Comparison of ENCODE assay signal across 9 mouse cellular contexts in genomic region chr7:64032921-64033354, GRCm38 (mm10).
DNase-seq lines count a peak whose midpoint lies in the region; ATAC-seq and TF ChIP-seq lines count a peak whose summit lies in the region.
"Had no signal": no experiment of that assay in that cellular context is flagged by ENCODE, and none has a peak within 500 bp of the region (broad histone marks: within the 10 kb centered on the region; RNA-seq: fewer than 3 reads in every experiment).

No protein-coding gene starts in this region.

- H3K27ac ChIP-seq in bone marrow, adult 2 months (ENCODE audit: control insufficient read depth, insufficient read depth, low read depth, low read length, poor library complexity) = peak overlapping the region; percentile 68
- peak overlapping the region; percentile 71 for H3K27ac ChIP-seq in heart, embryonic 13.5 days (replicated peaks)
- 0 out of 2 replicates have a peak overlapping the region, but pooled peaks have one; percentile 4 for H3K27ac ChIP-seq in liver, embryonic 16.5 days (ENCODE audit: low read length)
- H3K27ac ChIP-seq: hindbrain, embryonic 15.5 days had no signal

- no peak overlapping the region for H3K9ac ChIP-seq in heart, embryonic 13.5 days
- no peak overlapping the region for H3K9ac ChIP-seq in liver, embryonic 16.5 days (ENCODE audit: low read depth, low read length)
- H3K9ac ChIP-seq: hindbrain, embryonic 15.5 days had no signal

- TF ChIP-seq POLR2A in bone marrow, adult 2 months (IDR thresholded peaks at IDR 0.05; ENCODE audit: borderline replicate concordance, control insufficient read depth, low read depth, low read length) = no peak

- ATAC-seq in heart, embryonic 13.5 days (ENCODE audit: extremely low read depth, insufficient number of reproducible peaks, low FRiP score, low TSS enrichment) = no peak
- ATAC-seq in liver, embryonic 16.5 days (ENCODE audit: low read depth) = no peak

- H3K4me1 ChIP-seq in bone marrow, adult 2 months (ENCODE audit: control insufficient read depth, insufficient read depth, low read length) = peaks cover 8% of the 10 kb centered on the region
- peaks cover 38% of the 10 kb centered on the region for H3K4me1 ChIP-seq in heart, embryonic 13.5 days
- peaks cover 39% of the 10 kb centered on the region for H3K4me1 ChIP-seq in liver, embryonic 16.5 days (ENCODE audit: control insufficient read depth, low read depth, low read length)
- H3K4me1 ChIP-seq: hindbrain, embryonic 15.5 days had no signal

- WGBS in bone marrow, adult 2 months = 67% methylated on average over 9 of the region's 9 CpGs
- 11% methylated on average over 9 of the region's 9 CpGs for WGBS in heart, embryonic 13.5 days
- 59% methylated on average over 9 of the region's 9 CpGs for WGBS in liver, embryonic 16.5 days (ENCODE audit: insufficient replicate concordance)

- no peak for TF ChIP-seq CTCF in bone marrow, adult 2 months (IDR thresholded peaks at IDR 0.05; ENCODE audit: control insufficient read depth, insufficient read depth, low read length)

- H3K4me2 ChIP-seq in heart, embryonic 13.5 days = no peak overlapping the region; the same call in 1 of the 2 replicates
- H3K4me2 ChIP-seq in liver, embryonic 16.5 days (ENCODE audit: low read depth, low read length) = 0 out of 2 replicates have a peak overlapping the region, but pooled peaks have one; percentile 15
- H3K4me2 ChIP-seq: hindbrain, embryonic 15.5 days had no signal

- no peaks in the 10 kb centered on the region for H3K27me3 ChIP-seq in heart, embryonic 13.5 days (replicated peaks)
- H3K27me3 ChIP-seq in liver, embryonic 16.5 days (ENCODE audit: control insufficient read depth, insufficient read depth, low read depth, low read length) = no peaks in the 10 kb centered on the region
- H3K27me3 ChIP-seq: hindbrain, embryonic 15.5 days had no signal

- H3K4me3 ChIP-seq in bone marrow, adult 2 months (replicated peaks; ENCODE audit: control insufficient read depth, low read depth, low read length) = no peak overlapping the region
- no peak overlapping the region for H3K4me3 ChIP-seq in heart, embryonic 13.5 days
- no peak overlapping the region for H3K4me3 ChIP-seq in liver, embryonic 16.5 days (ENCODE audit: low read depth, low read length)
- H3K4me3 ChIP-seq: hindbrain, embryonic 15.5 days had no signal

- peak; percentile 68 for DNase-seq in cerebellum, adult 8-10 months
- no peak for DNase-seq in kidney, adult 8-10 months
- DNase-seq in testis, postnatal 14 days (ENCODE audit: low spot score) = no peak
- no peak for DNase-seq in neural tube, embryonic 10.5 days (ENCODE audit: extremely low spot score, low spot score)
- no peak for DNase-seq in urinary bladder, adult 18-20 months (ENCODE audit: low spot score in 2 of 2)

- 0 out of 2 replicates have a peak, but pooled peaks cover 4% of the 10 kb centered on the region for H3K9me3 ChIP-seq in heart, embryonic 13.5 days
- no peaks in the 10 kb centered on the region for H3K9me3 ChIP-seq in liver, embryonic 16.5 days (replicated peaks; ENCODE audit: control insufficient read depth, low read length)
- H3K9me3 ChIP-seq: hindbrain, embryonic 15.5 days had no signal

- no peaks in the 10 kb centered on the region for H3K36me3 ChIP-seq in heart, embryonic 13.5 days
- no peaks in the 10 kb centered on the region for H3K36me3 ChIP-seq in liver, embryonic 16.5 days (ENCODE audit: control insufficient read depth, insufficient read depth)
- H3K36me3 ChIP-seq: hindbrain, embryonic 15.5 days had no signal

Comparison
In these comparisons a context has a peak if more than half of its experiments do, and no peak if none do; other contexts are left out.
1. H3K27ac ChIP-seq: peak in every context shown above with its lines; median percentile 71 in heart, embryonic 13.5 days; 68 in bone marrow, adult 2 months; 4 in liver, embryonic 16.5 days.